Mouse (Mus musculus) liver, adult 2 months (tissue): ENCODE measurements around the gene Creb3l4. TPM values are rescaled to one million over a fixed set of nuclear protein-coding genes. Genes with fewer than 3 reads are reported as not detected.

Experiments
- DNase-seq: peaks from one replicate; pipeline ENCODE4 v3.0.0-alpha.2; 2011; ENCODE audit warnings: low read depth, low spot score; ENCODE audit errors: extremely low read depth
- H3K27ac ChIP-seq: fragments of 200-500 bp; replicated peaks from 2 replicates; pipeline ENCODE4 v1.5.1; 2012; ENCODE audit warnings: low read depth, mild to moderate bottlenecking, control low read depth, inconsistent platforms, low read length; ENCODE audit not compliant: insufficient read depth
- H3K27me3 ChIP-seq: fragments of 200-500 bp; 2 replicates; pipeline ENCODE4 v1.6.1; 2012; ENCODE audit warnings: mild to moderate bottlenecking, moderate library complexity, low read length, inconsistent platforms; ENCODE audit not compliant: control insufficient read depth, insufficient read depth
- H3K36me3 ChIP-seq: fragments of 200-500 bp; 2 replicates; pipeline ENCODE4 v1.6.1; 2012; ENCODE audit warnings: low read length, inconsistent platforms; ENCODE audit not compliant: control insufficient read depth, insufficient read depth
- H3K4me1 ChIP-seq: fragments of 200-500 bp; 2 replicates; pipeline ENCODE4 v1.6.1; 2011; ENCODE audit warnings: low read length; ENCODE audit not compliant: control insufficient read depth, insufficient read depth
- H3K4me3 ChIP-seq: fragments of 200-500 bp; 2 replicates; pipeline ENCODE4 v1.5.1; 2011; ENCODE audit warnings: low read depth, mild to moderate bottlenecking, control low read depth, low read length, moderate library complexity; ENCODE audit not compliant: insufficient read depth
- H3K79me2 ChIP-seq: fragments of 200-500 bp; 2 replicates; pipeline ENCODE4 v1.6.1; 2012; ENCODE audit warnings: inconsistent platforms, mild to moderate bottlenecking, low read length, moderate library complexity; ENCODE audit not compliant: control insufficient read depth, insufficient read depth
- H3K9ac ChIP-seq: fragments of 200-500 bp; 2 replicates; pipeline ENCODE4 v1.6.1; 2012; ENCODE audit warnings: low read depth, mild to moderate bottlenecking, control low read depth, inconsistent platforms, low read length
- CTCF ChIP-seq: fragments of 200-500 bp; IDR thresholded peaks from 2 replicates; pipeline ENCODE4 v1.5.1; 2011; ENCODE audit warnings: low read depth, low read length, control low read depth
- POLR2A ChIP-seq: fragments of 200-500 bp; IDR thresholded peaks from 2 replicates; pipeline ENCODE4 v1.6.1; 2011; ENCODE audit warnings: low read length, control low read depth; ENCODE audit not compliant: insufficient read depth; ENCODE audit errors: extremely low read depth
- WGBS: fragments of 180-500 bp; shearing (Covaris S2); methylation state at CpG from one replicate; pipeline ENCODE4 v1.1.7; 2018; 5-methylcytosine and 5-hydroxymethylcytosine counted together
- polyA plus RNA-seq: library from polyadenylated mRNA; depleted of rRNA; stranded (reverse); fragments of >200 nt; gene quantifications from 2 replicates; pipeline ENCODE4 v1.2.3, GENCODE M21; 2012
- total RNA-seq: library from RNA; depleted of rRNA; stranded (reverse); fragments of >200 nt; gene quantifications from 2 replicates; pipeline ENCODE4 v1.2.3, GENCODE M21; 2014

Creb3l4 gene
- total and polyA plus RNA-seq, 2 experiments, result 0.09 to 0.12 TPM

GRCm38 (mm10) chr3:90248746-90249100 is 5.4 kb upstream of the Creb3l4 start:
- peak overlapping the region; percentile 91 for H3K27ac ChIP-seq
- TF ChIP-seq POLR2A (no peak), CTCF (no peak)
- peaks cover 9% of the 10 kb centered on the region; the same call in 1 of the 2 replicates for H3K36me3 ChIP-seq
- H3K4me3 ChIP-seq, result peak overlapping the region; percentile 72
- peaks cover 6% of the 10 kb centered on the region; the same call in 1 of the 2 replicates for H3K79me2 ChIP-seq
- no peaks in the 10 kb centered on the region for H3K27me3 ChIP-seq
- H3K4me1 ChIP-seq, result peaks cover 4% of the 10 kb centered on the region; the same call in 1 of the 2 replicates
- peak; percentile 52 for DNase-seq
- peak overlapping the region; percentile 79 for H3K9ac ChIP-seq
- WGBS, result under 1% methylated on average over 10 of the region's 10 CpGs

GRCm38 (mm10) chr3:90247960-90248745 is 4.8 kb upstream of the Creb3l4 start, which contains the start of gene Slc39a1:
Gene Slc39a1 (plus strand): TSS chr3:90248172.
- Histone ChIP-seq H3K79me2 (peaks cover 6% of the 10 kb centered on the region; the same call in 1 of the 2 replicates), H3K36me3 (peaks cover 9% of the 10 kb centered on the region; the same call in 1 of the 2 replicates), H3K4me1 (peaks cover 2% of the 10 kb centered on the region; the same call in 1 of the 2 replicates), H3K9ac (peak within 1 kb of the TSS; percentile 79), H3K27me3 (no peaks in the 10 kb centered on the region), H3K4me3 (peak within 1 kb of the TSS; percentile 72), H3K27ac (peak within 1 kb of the TSS; percentile 93)
- TF ChIP-seq CTCF, result no peak
- TF ChIP-seq POLR2A, result peak; percentile 76
- peak; percentile 86 for DNase-seq
- 1% methylated on average over 44 of the region's 44 CpGs for WGBS

- WGBS, result 0% methylated on average over 3 of the region's 3 CpGs
- Histone ChIP-seq H3K27me3 (no peaks in the 10 kb centered on the region), H3K9ac (peak overlapping the region; percentile 71), H3K79me2 (peaks cover 6% of the 10 kb centered on the region; the same call in 1 of the 2 replicates), H3K36me3 (peaks cover 9% of the 10 kb centered on the region; the same call in 1 of the 2 replicates), H3K4me1 (peaks cover 2% of the 10 kb centered on the region; the same call in 1 of the 2 replicates), H3K27ac (peak overlapping the region; percentile 93), H3K4me3 (peak overlapping the region; percentile 50)
- TF ChIP-seq POLR2A (no peak), CTCF (no peak)
- DNase-seq, result peak; percentile 70
These were observed 4.3 kb upstream of the Creb3l4 start for GRCm38 (mm10) chr3:90247630-90247959.

- Histone ChIP-seq H3K36me3 (0 out of 2 replicates have a peak, but pooled peaks cover 3% of the 10 kb centered on the region), H3K27me3 (no peaks in the 10 kb centered on the region), H3K79me2 (peaks cover 6% of the 10 kb centered on the region; the same call in 1 of the 2 replicates), H3K4me3 (no peak overlapping the region), H3K9ac (no peak overlapping the region), H3K4me1 (peaks cover 2% of the 10 kb centered on the region; the same call in 1 of the 2 replicates), H3K27ac (no peak overlapping the region)
- 60% methylated on average over 2 of the region's 2 CpGs for WGBS
- DNase-seq, result no peak
- no peak for TF ChIP-seq POLR2A
- TF ChIP-seq CTCF, result no peak
These were observed 2.1 kb upstream of the Creb3l4 start for GRCm38 (mm10) chr3:90245406-90245805.

- WGBS, result 89% methylated on average over 10 of the region's 10 CpGs
- H3K79me2 ChIP-seq, result no peaks in the 10 kb centered on the region
- H3K9ac ChIP-seq, result no peak overlapping the region
- no peak overlapping the region for H3K4me3 ChIP-seq
- no peak overlapping the region for H3K27ac ChIP-seq
- TF ChIP-seq POLR2A, result no peak
- no peak for TF ChIP-seq CTCF
- peaks cover 3% of the 10 kb centered on the region; the same call in 1 of the 2 replicates for H3K4me1 ChIP-seq
- no peaks in the 10 kb centered on the region for H3K36me3 ChIP-seq
- no peaks in the 10 kb centered on the region for H3K27me3 ChIP-seq
- DNase-seq, result no peak
These were observed 1.5 kb downstream of the Creb3l4 start for GRCm38 (mm10) chr3:90241669-90242358.
